Mouse (Mus musculus): ENCODE data around the gene Hbb-bt.

GRCm38 (mm10) chr7:103844525-103845325, 30.9 kb upstream of the Hbb-bt start:
- TF ChIP-seq CTCF (IDR thresholded peaks at IDR 0.05; ENCODE audit: extremely low read depth, insufficient read depth, insufficient read length, insufficient replicate concordance) (no peak), POLR2A (IDR thresholded peaks at IDR 0.05; ENCODE audit: low read depth, low read length) (no peak)
